Mouse (Mus musculus) midbrain, embryonic 14.5 days (tissue): ENCODE results near the gene Fry. TPM values are rescaled to one million over a fixed set of nuclear protein-coding genes. Genes with fewer than 3 reads are reported as not detected.

Experiments used
- ATAC-seq: fragments of 200-750 bp; cut with Nextera tagmentation; 2 replicates; pipeline ENCODE4 v1.8.0; 2017; ENCODE audit warnings: moderate number of reproducible peaks, moderate library complexity; ENCODE audit not compliant: low FRiP score, low TSS enrichment
- DNase-seq: peaks from one replicate; pipeline ENCODE4 v3.0.0-alpha.2; 2015
- H3K27ac ChIP-seq: fragments of 300-500 bp; sonication (generic); replicated peaks from 2 replicates; pipeline ENCODE4 v1.5.1; 2014; ENCODE audit warnings: mild to moderate bottlenecking, low read depth, low read length, moderate library complexity
- H3K27me3 ChIP-seq: fragments of 300-500 bp; sonication (generic); 2 replicates; pipeline ENCODE4 v1.6.1; 2014; ENCODE audit warnings: low read length, control low read depth, mixed read lengths; ENCODE audit not compliant: control insufficient read depth, insufficient read depth
- H3K36me3 ChIP-seq: fragments of 300-500 bp; sonication (generic); 2 replicates; pipeline ENCODE4 v1.6.1; 2014; ENCODE audit warnings: low read length, control low read depth; ENCODE audit not compliant: control insufficient read depth, insufficient read depth
- H3K4me1 ChIP-seq: fragments of 300-500 bp; sonication (generic); 2 replicates; pipeline ENCODE4 v1.6.1; 2014; ENCODE audit warnings: mild to moderate bottlenecking, antibody characterized with exemption, low read length, control low read depth; ENCODE audit not compliant: control insufficient read depth, insufficient read depth
- H3K4me2 ChIP-seq: fragments of 300-500 bp; sonication (generic); 2 replicates; pipeline ENCODE4 v1.6.1; 2014; ENCODE audit warnings: mild to moderate bottlenecking, low read length, moderate library complexity
- H3K4me3 ChIP-seq: fragments of 300-500 bp; sonication (generic); replicated peaks from 2 replicates; pipeline ENCODE4 v1.5.1; 2014; ENCODE audit warnings: low read depth, low read length
- H3K9ac ChIP-seq: fragments of 300-500 bp; sonication (generic); replicated peaks from 2 replicates; pipeline ENCODE4 v1.6.1; 2014; ENCODE audit warnings: mild to moderate bottlenecking, low read length, moderate library complexity
- H3K9me3 ChIP-seq: fragments of 300-500 bp; sonication (generic); 2 replicates; pipeline ENCODE4 v1.6.1; 2016; ENCODE audit warnings: low read length, control low read depth, mixed read lengths; ENCODE audit not compliant: control insufficient read depth
- whole genome bisulfite sequencing: fragments of 180-500 bp; shearing (Covaris S2); extraction: QIAGEN DNeasy Blood & Tissue Kit; methylation state at CpG from one replicate; pipeline ENCODE4 v1.1.7; 2014; 5-methylcytosine and 5-hydroxymethylcytosine counted together
- polyA plus RNA-seq: library from polyadenylated mRNA; unstranded; fragments of >200 nt; fragmentation: Nextera tagmentation; extraction: Ambion mirVana; gene quantifications from 2 replicates; pipeline ENCODE4 v1.2.1, GENCODE M21; 2014

Gene Fry
- polyA plus RNA-seq, 1 experiment from 2014 or later: 68.5 TPM

GRCm38 (mm10) chr5:150358671-150359070, 240.2 kb downstream of the Fry start:
- Histone ChIP-seq H3K36me3 (peaks cover 50% of the 10 kb centered on the region), H3K27me3 (no peaks in the 10 kb centered on the region), H3K4me2 (no peak overlapping the region), H3K9me3 (no peaks in the 10 kb centered on the region), H3K9ac (no peak overlapping the region), H3K4me1 (no peaks in the 10 kb centered on the region), H3K4me3 (no peak overlapping the region), H3K27ac (no peak overlapping the region)
- ATAC-seq (no peak), DNase-seq (no peak)
- WGBS: 90% methylated on average over 14 of the region's 14 CpGs

DNA sequence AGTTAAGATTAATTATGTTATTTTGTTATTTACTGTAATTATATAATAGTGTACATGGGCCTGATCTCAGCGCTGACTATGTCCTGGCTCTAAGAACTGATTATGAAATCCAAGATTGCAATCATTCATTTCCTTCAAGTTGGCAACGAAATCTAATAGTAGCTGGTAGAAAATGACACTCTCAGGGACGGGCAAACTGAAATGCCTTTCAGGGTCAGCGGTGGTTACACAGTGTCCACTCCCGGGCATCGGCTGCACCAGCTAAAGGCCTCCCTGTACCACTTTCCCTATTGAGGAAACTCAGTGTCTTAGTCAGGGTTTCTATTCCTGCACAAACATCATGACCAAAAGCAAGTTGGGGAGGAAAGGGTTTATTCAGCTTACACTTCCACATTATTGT, 243.8 kb downstream of the Fry start:
- no peak for ATAC-seq
- H3K36me3 ChIP-seq: peaks cover 43% of the 10 kb centered on the region
- 91% methylated on average over 6 of the region's 6 CpGs for WGBS

DNA sequence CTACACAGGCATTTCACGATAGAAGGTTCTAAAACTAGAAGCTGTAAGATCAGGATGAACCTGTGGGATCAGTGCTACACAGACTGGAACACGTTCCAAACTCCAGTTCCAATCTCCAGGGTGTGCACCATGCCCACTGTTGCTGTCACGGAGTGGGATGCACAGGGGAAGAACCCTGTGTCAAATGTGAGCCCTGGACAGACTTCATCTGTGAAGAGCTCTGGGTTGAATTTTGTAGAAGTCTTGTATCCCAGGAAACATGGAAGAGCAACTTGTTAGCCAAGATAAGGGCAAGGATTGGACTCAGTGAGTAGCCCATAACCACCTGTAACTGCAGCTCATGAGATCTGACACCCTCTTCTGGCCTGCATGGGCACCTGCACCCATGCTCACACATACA, 246.2 kb downstream of the Fry start:
- Histone ChIP-seq H3K4me1 (no peaks in the 10 kb centered on the region), H3K4me3 (no peak overlapping the region), H3K27ac (no peak overlapping the region), H3K36me3 (peaks cover 33% of the 10 kb centered on the region), H3K9ac (no peak overlapping the region), H3K27me3 (no peaks in the 10 kb centered on the region), H3K4me2 (no peak overlapping the region), H3K9me3 (no peaks in the 10 kb centered on the region)
- ATAC-seq: no peak
- 83% methylated on average over 3 of the region's 3 CpGs for WGBS
- no peak for DNase-seq

More for the DNA sequence above, 243.8 kb downstream of the Fry start:
- Histone ChIP-seq H3K9ac (no peak overlapping the region), H3K4me2 (no peak overlapping the region), H3K9me3 (no peaks in the 10 kb centered on the region), H3K4me1 (no peaks in the 10 kb centered on the region), H3K27me3 (no peaks in the 10 kb centered on the region), H3K27ac (no peak overlapping the region), H3K4me3 (no peak overlapping the region)
- DNase-seq: no peak

DNA sequence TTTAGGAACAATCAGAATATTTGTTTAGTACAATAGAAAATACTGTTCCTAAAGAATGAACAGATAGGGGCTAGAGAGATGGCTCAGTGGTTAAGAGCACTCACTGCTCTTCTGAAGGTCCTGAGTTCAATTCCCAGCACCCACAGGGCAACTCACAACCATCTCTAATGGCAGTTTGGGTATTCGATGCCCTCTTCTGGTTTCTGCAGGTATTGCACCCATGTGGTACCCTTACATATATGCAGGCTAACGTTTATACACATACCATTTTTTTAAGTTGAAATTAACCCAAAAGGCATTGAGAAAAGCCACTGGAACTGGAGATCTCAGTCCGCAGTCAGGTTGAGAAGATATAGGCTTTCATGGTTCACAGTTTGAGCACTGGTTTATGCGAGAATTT, 248.6 kb downstream of the Fry start:
- DNase-seq (no peak), ATAC-seq (no peak)
- H3K4me2 ChIP-seq: no peak overlapping the region
- no peak overlapping the region for H3K9ac ChIP-seq
- H3K27ac ChIP-seq: no peak overlapping the region
- no peaks in the 10 kb centered on the region for H3K27me3 ChIP-seq
- no peaks in the 10 kb centered on the region for H3K9me3 ChIP-seq
- H3K36me3 ChIP-seq: peaks cover 24% of the 10 kb centered on the region
- 90% methylated on average over 4 of the region's 4 CpGs for WGBS
- no peaks in the 10 kb centered on the region for H3K4me1 ChIP-seq
- no peak overlapping the region for H3K4me3 ChIP-seq

DNA sequence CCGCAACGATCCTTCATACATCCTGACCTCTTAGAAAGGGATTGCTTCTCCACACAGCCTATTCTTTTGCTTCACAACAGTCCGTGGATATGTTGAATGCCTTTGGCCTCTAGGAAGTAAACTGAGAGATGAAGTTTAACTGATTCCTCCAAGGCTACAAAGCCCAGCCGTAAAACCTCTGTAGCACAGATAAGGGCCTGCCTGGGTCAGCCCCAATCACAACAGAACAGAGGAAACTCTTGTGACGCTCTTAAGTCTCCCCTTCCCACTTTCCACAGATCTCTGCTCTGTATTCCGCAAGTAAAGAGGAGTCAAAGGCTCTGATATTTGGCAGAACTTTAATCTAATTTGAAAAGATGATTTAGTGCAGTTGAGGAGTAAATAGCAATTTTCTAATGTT, 251.8 kb downstream of the Fry start:
- H3K9ac ChIP-seq: no peak overlapping the region
- H3K4me3 ChIP-seq: no peak overlapping the region
- no peaks in the 10 kb centered on the region for H3K9me3 ChIP-seq
- WGBS: 51% methylated on average over 6 of the region's 6 CpGs
- no peak overlapping the region for H3K4me2 ChIP-seq
- H3K36me3 ChIP-seq: peaks cover 41% of the 10 kb centered on the region
- H3K27me3 ChIP-seq: no peaks in the 10 kb centered on the region
- no peak overlapping the region for H3K27ac ChIP-seq
- no peak for DNase-seq
- H3K4me1 ChIP-seq: no peaks in the 10 kb centered on the region
- ATAC-seq: no peak

GRCm38 (mm10) chr5:150370895-150371294, 252.4 kb downstream of the Fry start:
- Histone ChIP-seq H3K9ac (no peak overlapping the region), H3K9me3 (no peaks in the 10 kb centered on the region), H3K4me3 (no peak overlapping the region), H3K27me3 (no peaks in the 10 kb centered on the region), H3K36me3 (peaks cover 36% of the 10 kb centered on the region), H3K27ac (no peak overlapping the region), H3K4me2 (no peak overlapping the region), H3K4me1 (no peaks in the 10 kb centered on the region)
- ATAC-seq: no peak
- no peak for DNase-seq

GRCm38 (mm10) chr5:150372956-150373355, 254.5 kb downstream of the Fry start:
- WGBS: 58% methylated on average over 3 of the region's 3 CpGs
- ATAC-seq: no peak
- Histone ChIP-seq H3K9ac (no peak overlapping the region), H3K27me3 (no peaks in the 10 kb centered on the region), H3K4me1 (no peaks in the 10 kb centered on the region), H3K4me2 (no peak overlapping the region), H3K4me3 (no peak overlapping the region), H3K9me3 (no peaks in the 10 kb centered on the region), H3K36me3 (peaks cover 33% of the 10 kb centered on the region), H3K27ac (no peak overlapping the region)
- no peak for DNase-seq

DNA sequence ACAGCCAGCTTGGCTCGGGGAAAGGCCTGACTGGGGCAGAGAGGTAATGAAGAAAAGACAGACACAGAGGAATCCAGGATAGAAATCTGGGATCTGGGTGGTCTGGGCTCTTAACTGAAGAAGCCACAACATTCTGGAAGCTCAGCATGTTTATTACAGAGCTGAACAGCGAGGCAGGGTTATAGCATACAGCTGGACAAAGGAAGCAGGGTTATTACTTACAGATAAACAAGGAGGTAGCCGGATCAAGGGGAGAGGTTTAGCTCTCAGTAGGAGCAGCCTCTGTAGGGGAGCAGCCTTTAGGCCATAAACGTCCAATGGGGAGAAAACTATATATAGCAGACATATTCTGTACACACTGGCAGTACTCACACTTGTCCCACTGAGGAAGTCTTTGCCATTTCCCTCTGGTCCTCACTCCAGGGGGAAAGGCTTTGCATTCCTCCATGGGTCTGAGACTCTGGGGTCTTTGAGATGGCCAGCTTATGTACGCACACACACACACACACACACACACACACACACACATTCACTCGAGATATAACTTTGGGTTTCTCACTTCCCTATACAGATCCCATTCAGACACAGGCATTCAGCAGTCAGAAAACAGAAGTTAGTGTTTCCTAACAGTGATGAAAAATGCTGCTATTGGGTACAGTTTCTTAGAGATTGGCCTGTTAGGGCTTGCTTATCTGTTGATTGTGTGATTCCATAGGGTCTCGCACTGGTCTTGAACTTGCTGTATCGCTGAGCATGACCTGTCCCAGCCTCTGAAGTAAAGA, 256.5 kb downstream of the Fry start:
- H3K9ac ChIP-seq: no peak overlapping the region
- 86% methylated on average over 8 of the region's 8 CpGs for WGBS
- no peaks in the 10 kb centered on the region for H3K4me1 ChIP-seq
- H3K4me2 ChIP-seq: no peak overlapping the region
- H3K4me3 ChIP-seq: no peak overlapping the region
- no peak for DNase-seq
- no peaks in the 10 kb centered on the region for H3K27me3 ChIP-seq
- no peak overlapping the region for H3K27ac ChIP-seq
- peaks cover 32% of the 10 kb centered on the region for H3K36me3 ChIP-seq
- no peaks in the 10 kb centered on the region for H3K9me3 ChIP-seq
- no peak for ATAC-seq

DNA sequence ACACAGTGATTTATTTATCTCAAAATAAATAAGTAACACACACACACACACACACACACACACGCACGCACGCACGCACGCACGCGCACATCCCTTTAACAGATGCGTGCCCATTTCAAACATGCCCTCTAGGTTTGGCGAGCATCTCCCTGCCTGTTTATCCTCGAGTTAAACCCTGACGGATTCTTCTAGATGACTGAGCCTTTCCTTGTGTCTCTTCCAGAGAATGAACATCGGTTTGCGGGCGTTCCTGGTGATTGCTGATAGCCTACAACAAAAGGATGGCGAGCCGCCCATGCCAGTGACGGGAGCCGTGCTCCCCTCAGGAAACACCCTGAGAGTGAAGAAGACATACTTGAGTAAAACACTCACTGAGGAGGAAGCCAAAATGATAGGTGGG, 260.1 kb downstream of the Fry start:
- Histone ChIP-seq H3K4me2 (no peak overlapping the region), H3K27me3 (no peaks in the 10 kb centered on the region), H3K9ac (no peak overlapping the region), H3K4me1 (no peaks in the 10 kb centered on the region), H3K4me3 (no peak overlapping the region), H3K36me3 (peaks cover 52% of the 10 kb centered on the region), H3K27ac (no peak overlapping the region), H3K9me3 (no peaks in the 10 kb centered on the region)
- no peak for DNase-seq
- 89% methylated on average over 18 of the region's 18 CpGs for WGBS
- ATAC-seq: no peak
